13 mouse cellular contexts compared by ENCODE assay signal in genomic region chr7:6189542-6189941, GRCm38 (mm10). TPM values are rescaled to one million over a fixed set of nuclear protein-coding genes. Genes with fewer than 3 reads are reported as not detected.
DNase-seq lines count a peak whose midpoint lies in the region; ATAC-seq and TF ChIP-seq lines count a peak whose summit lies in the region.
"Had no signal": no experiment of that assay in that cellular context is flagged by ENCODE, and none has a peak within 500 bp of the region (broad histone marks: within the 10 kb centered on the region; RNA-seq: fewer than 3 reads in every experiment).

No protein-coding gene starts in this region.

- H3K27me3 ChIP-seq in forebrain, embryonic 14.5 days (replicated peaks; ENCODE audit: control insufficient read depth, insufficient read depth, low read length), result no peaks in the 10 kb centered on the region
- H3K27me3 ChIP-seq in forebrain, embryonic 10.5 days (ENCODE audit: poor library complexity, severe bottlenecking), result peaks cover 22% of the 10 kb centered on the region
- peaks cover 6% of the 10 kb centered on the region; the same call in 1 of the 2 replicates for H3K27me3 ChIP-seq in liver, embryonic 11.5 days (replicated peaks; ENCODE audit: control insufficient read depth, insufficient read depth, low read length)
- no peaks in the 10 kb centered on the region for H3K27me3 ChIP-seq in liver, postnatal 0 days (ENCODE audit: insufficient read depth, low read length)

- no peak overlapping the region for H3K9ac ChIP-seq in forebrain, embryonic 14.5 days (ENCODE audit: low read length)
- no peak overlapping the region for H3K9ac ChIP-seq in liver, embryonic 11.5 days (ENCODE audit: low read depth, low read length)
- no peak overlapping the region for H3K9ac ChIP-seq in liver, postnatal 0 days (replicated peaks)

- no peak overlapping the region for H3K4me2 ChIP-seq in forebrain, embryonic 14.5 days (ENCODE audit: low read length)
- no peak overlapping the region; the same call in 1 of the 2 replicates for H3K4me2 ChIP-seq in liver, embryonic 11.5 days
- no peak overlapping the region for H3K4me2 ChIP-seq in liver, postnatal 0 days (ENCODE audit: low read depth, low read length)

- no peaks in the 10 kb centered on the region for H3K4me1 ChIP-seq in forebrain, embryonic 14.5 days (ENCODE audit: control insufficient read depth, insufficient read depth, low read length)
- 0 out of 2 replicates have a peak, but pooled peaks cover 6% of the 10 kb centered on the region for H3K4me1 ChIP-seq in forebrain, embryonic 10.5 days
- H3K4me1 ChIP-seq in liver, embryonic 11.5 days (replicated peaks; ENCODE audit: control insufficient read depth, insufficient read depth, low read length), result no peaks in the 10 kb centered on the region
- no peaks in the 10 kb centered on the region for H3K4me1 ChIP-seq in liver, postnatal 0 days (ENCODE audit: insufficient read depth)

- WGBS in forebrain, embryonic 14.5 days, result 26% methylated on average over 38 of the region's 45 CpGs
- WGBS in forebrain, embryonic 10.5 days, result 27% methylated on average over 45 of the region's 45 CpGs
- WGBS in liver, embryonic 11.5 days, result 48% methylated on average over 45 of the region's 45 CpGs
- 65% methylated on average over 43 of the region's 45 CpGs for WGBS in liver, postnatal 0 days (ENCODE audit: insufficient replicate concordance)

- no peak for TF ChIP-seq EP300 in liver, postnatal 0 days (IDR thresholded peaks at IDR 0.05; ENCODE audit: low read depth)

- no peak for DNase-seq in forebrain, embryonic 14.5 days (ENCODE audit: low spot score)
- DNase-seq in forebrain, embryonic 10.5 days (ENCODE audit: extremely low spot score, low spot score), result no peak
- peak; percentile 9 for DNase-seq in liver
- DNase-seq in liver, embryonic 11.5 days (ENCODE audit: low spot score), result no peak
- peak; percentile 45 to 55 for DNase-seq in cerebellum, postnatal 25 days
- DNase-seq in liver, postnatal 0 days, result peak; percentile 29
- no peak for DNase-seq in natural killer cell, adult 2 months (ENCODE audit: low spot score in 2 of 2)
- DNase-seq: adrenal gland, adult 2 months; lung, postnatal 14 days had no signal

- no peaks in the 10 kb centered on the region for H3K9me3 ChIP-seq in forebrain, embryonic 14.5 days (replicated peaks; ENCODE audit: control insufficient read depth, low read length)
- 0 out of 2 replicates have a peak, but pooled peaks cover 10% of the 10 kb centered on the region for H3K9me3 ChIP-seq in forebrain, embryonic 10.5 days
- H3K9me3 ChIP-seq in liver, embryonic 11.5 days (ENCODE audit: control insufficient read depth, low read length), result no peaks in the 10 kb centered on the region
- H3K9me3 ChIP-seq in liver, postnatal 0 days (ENCODE audit: low read length), result no peaks in the 10 kb centered on the region

- peak; percentile 25; the same call in 1 of the 2 replicates for TF ChIP-seq CTCF in liver, postnatal 0 days (IDR thresholded peaks at IDR 0.05; ENCODE audit: low read depth)

- peak; percentile 6; the same call in 1 of the 2 replicates for ATAC-seq in forebrain, embryonic 14.5 days
- ATAC-seq in liver, embryonic 11.5 days (replicated peaks; ENCODE audit: low FRiP score), result no peak
- peak; percentile 60 for ATAC-seq in liver, postnatal 0 days
- no peak for ATAC-seq in inflammation-experienced regulatory T-cells, adult 6 months

- peaks cover 59% of the 10 kb centered on the region for H3K36me3 ChIP-seq in forebrain, embryonic 14.5 days (ENCODE audit: control insufficient read depth, insufficient read depth, low read length)
- H3K36me3 ChIP-seq in forebrain, embryonic 10.5 days (replicated peaks), result peaks cover 60% of the 10 kb centered on the region
- H3K36me3 ChIP-seq in liver, embryonic 11.5 days (ENCODE audit: control insufficient read depth, insufficient read depth, low read length), result peaks cover 24% of the 10 kb centered on the region; the same call in 1 of the 2 replicates
- H3K36me3 ChIP-seq in liver, postnatal 0 days (replicated peaks; ENCODE audit: insufficient read depth, low read length), result peaks cover 20% of the 10 kb centered on the region

- H3K4me3 ChIP-seq in forebrain, embryonic 14.5 days (ENCODE audit: low read depth, low read length), result no peak overlapping the region
- H3K4me3 ChIP-seq in forebrain, embryonic 10.5 days, result no peak overlapping the region; the same call in 1 of the 2 replicates
- H3K4me3 ChIP-seq in liver, embryonic 11.5 days (ENCODE audit: low read depth, low read length), result no peak overlapping the region
- H3K4me3 ChIP-seq in liver, postnatal 0 days (ENCODE audit: low read depth, low read length), result no peak overlapping the region

- H3K27ac ChIP-seq in forebrain, embryonic 14.5 days (ENCODE audit: low read depth, low read length), result no peak overlapping the region
- no peak overlapping the region for H3K27ac ChIP-seq in forebrain, embryonic 10.5 days
- H3K27ac ChIP-seq in liver, embryonic 11.5 days (ENCODE audit: low read depth, low read length), result no peak overlapping the region
- H3K27ac ChIP-seq in liver, postnatal 0 days (ENCODE audit: low read depth), result no peak overlapping the region

RNA-seq across cellular contexts. Expression of gene Galp, which starts 7.3 kb away (rescaled TPM):
- not detected in 2 replicates for polyA plus RNA-seq in forebrain, embryonic 14.5 days (2014; fragmentation: Nextera tagmentation; extraction: Ambion mirVana)
- polyA plus RNA-seq in forebrain, embryonic 10.5 days (2016; fragmentation: Nextera tagmentation; extraction: Ambion mirVana), result not detected in 2 replicates
- polyA plus RNA-seq in liver, embryonic 11.5 days (2014; fragmentation: Nextera tagmentation; extraction: Ambion mirVana), result not detected in 2 replicates
- not detected in 2 replicates for polyA plus RNA-seq in liver, postnatal 0 days (2015; fragmentation: Nextera tagmentation; extraction: Ambion mirVana)
- not detected for polyA plus RNA-seq in inflammation-experienced regulatory T-cells, adult 6 months (2017; shearing (Covaris generic))
- polyA plus RNA-seq: adrenal gland, adult 2 months; embryonic facial prominence, embryonic 14.5 days; gonadal fat pad, adult 2 months; thymus, postnatal 0 days had no signal

RNA-seq across cellular contexts. Expression of gene Zfp444, which starts 17.5 kb away (rescaled TPM):
- polyA plus RNA-seq in forebrain, embryonic 14.5 days (2014; fragmentation: Nextera tagmentation; extraction: Ambion mirVana), result 88.2 and 96.3 TPM in 2 replicates
- 69.8 and 78.2 TPM in 2 replicates for polyA plus RNA-seq in forebrain, embryonic 10.5 days (2016; fragmentation: Nextera tagmentation; extraction: Ambion mirVana)
- polyA plus RNA-seq in liver, embryonic 11.5 days (2014; fragmentation: Nextera tagmentation; extraction: Ambion mirVana), result 44.6 and 46.8 TPM in 2 replicates
- polyA plus RNA-seq in liver, postnatal 0 days (2015; fragmentation: Nextera tagmentation; extraction: Ambion mirVana), result 26.0 and 27.3 TPM in 2 replicates
- polyA plus RNA-seq in inflammation-experienced regulatory T-cells, adult 6 months (2017; shearing (Covaris generic)), result 1 to 10 TPM; 6.3 to 7.5 (median 6.4) TPM

RNA-seq across cellular contexts. Expression of gene Zscan5b, which starts 32.5 kb away (rescaled TPM):
- not detected in 2 replicates for polyA plus RNA-seq in forebrain, embryonic 14.5 days (2014; fragmentation: Nextera tagmentation; extraction: Ambion mirVana)
- not detected in 2 replicates for polyA plus RNA-seq in forebrain, embryonic 10.5 days (2016; fragmentation: Nextera tagmentation; extraction: Ambion mirVana)
- polyA plus RNA-seq in liver, embryonic 11.5 days (2014; fragmentation: Nextera tagmentation; extraction: Ambion mirVana), result not detected in 2 replicates
- polyA plus RNA-seq in liver, postnatal 0 days (2015; fragmentation: Nextera tagmentation; extraction: Ambion mirVana), result not detected in 2 replicates
- under 1 TPM in 1 of 3 experiments, not detected in 2; 0.85 TPM for polyA plus RNA-seq in inflammation-experienced regulatory T-cells, adult 6 months (2017; shearing (Covaris generic))
- polyA plus RNA-seq: adrenal gland, adult 2 months; embryonic facial prominence, embryonic 14.5 days; gonadal fat pad, adult 2 months; thymus, postnatal 0 days had no signal

RNA-seq across cellular contexts. Expression of gene Zfp787, which starts 33.7 kb away (rescaled TPM):
- 12.6 and 13.8 TPM in 2 replicates for polyA plus RNA-seq in forebrain, embryonic 14.5 days (2014; fragmentation: Nextera tagmentation; extraction: Ambion mirVana)
- polyA plus RNA-seq in forebrain, embryonic 10.5 days (2016; fragmentation: Nextera tagmentation; extraction: Ambion mirVana), result 23.7 and 24.4 TPM in 2 replicates
- polyA plus RNA-seq in liver, embryonic 11.5 days (2014; fragmentation: Nextera tagmentation; extraction: Ambion mirVana), result 15.2 and 15.6 TPM in 2 replicates
- 38.1 and 39.5 TPM in 2 replicates for polyA plus RNA-seq in liver, postnatal 0 days (2015; fragmentation: Nextera tagmentation; extraction: Ambion mirVana)
- polyA plus RNA-seq in inflammation-experienced regulatory T-cells, adult 6 months (2017; shearing (Covaris generic)), result 1 to 10 TPM; 4.2 to 5.8 (median 4.3) TPM

Comparison
In these comparisons a context has a peak if more than half of its experiments do, and no peak if none do; other contexts are left out.
1. ATAC-seq: peak in forebrain, embryonic 14.5 days (single experiment) and liver, postnatal 0 days (single experiment); none in liver, embryonic 11.5 days (single experiment) and inflammation-experienced regulatory T-cells, adult 6 months (single experiment).
2. DNase-seq: peak in liver (single experiment), cerebellum, postnatal 25 days (2 of 2) and liver, postnatal 0 days (single experiment); none in forebrain, embryonic 14.5 days (single experiment), forebrain, embryonic 10.5 days (single experiment), liver, embryonic 11.5 days (single experiment) and natural killer cell, adult 2 months (0 of 2).